Comparison of ENCODE assay signal across 8 mouse cellular contexts in genomic region chr17:5797124-5797760, GRCm38 (mm10). TPM values are rescaled to one million over a fixed set of nuclear protein-coding genes. Genes with fewer than 3 reads are reported as not detected.
DNase-seq lines count a peak whose midpoint lies in the region; ATAC-seq lines count a peak whose summit lies in the region.

No protein-coding gene starts in this region.

- no peaks in the 10 kb centered on the region for H3K27me3 ChIP-seq in forebrain, embryonic 13.5 days

- H3K36me3 ChIP-seq in forebrain, embryonic 13.5 days (ENCODE audit: poor library complexity, severe bottlenecking) = no peaks in the 10 kb centered on the region

- H3K4me1 ChIP-seq in forebrain, embryonic 13.5 days = peaks cover 11% of the 10 kb centered on the region

- no peak overlapping the region for H3K9ac ChIP-seq in forebrain, embryonic 13.5 days

- ATAC-seq in forebrain, embryonic 13.5 days = no peak

- H3K27ac ChIP-seq in forebrain, embryonic 13.5 days = no peak overlapping the region

- no peaks in the 10 kb centered on the region for H3K9me3 ChIP-seq in forebrain, embryonic 13.5 days (replicated peaks)

- H3K4me2 ChIP-seq in forebrain, embryonic 13.5 days = no peak overlapping the region

- 67% methylated on average over 5 of the region's 5 CpGs for WGBS in forebrain, embryonic 13.5 days

- intact Hi-C loops in left cerebral cortex, postnatal 4 days (cut with DNase I) = loop anchor here (2.0 to 10.0 kb wide), 3 partner anchors 90 to 208 kb away; no protein-coding TSS in a partner anchor
- intact Hi-C loops in left cerebral cortex, postnatal 25 days (cut with DNase I) = loop anchor here (5.0 kb wide), 1 partner anchor 225 kb away; no protein-coding TSS in a partner anchor

- H3K4me3 ChIP-seq in forebrain, embryonic 13.5 days = no peak overlapping the region

- peak; percentile 48 for DNase-seq in left cerebral cortex, postnatal 4 days
- DNase-seq in left cerebral cortex, postnatal 25 days (ENCODE audit: low spot score in 2 of 2) = no peak
- peak; percentile 38 for DNase-seq in NIH3T3 (ENCODE audit: low read depth)
- peak; percentile 71 to 78 for DNase-seq in adrenal gland, postnatal 36 days
- DNase-seq in kidney, postnatal 14 days = peak; percentile 65
- no peak for DNase-seq in thymus, postnatal 0 days (ENCODE audit: low spot score)
- no peak for DNase-seq in urinary bladder, postnatal 36 days (ENCODE audit: low spot score in 2 of 2)

RNA-seq across cellular contexts. Expression of gene Snx9, which starts 43.9 kb away (rescaled TPM):
- 10 to 100 TPM; 10.2 to 10.4 TPM for total RNA-seq in left cerebral cortex, postnatal 4 days (2021)
- total RNA-seq in left cerebral cortex, postnatal 25 days (2021) = 10 to 100 TPM; 13.1 to 13.2 TPM
- total RNA-seq in adrenal gland, postnatal 36 days (2021) = 10 to 100 TPM; 49.7 to 57.2 TPM
- polyA plus RNA-seq in thymus, postnatal 0 days (2015; fragmentation: Nextera tagmentation; extraction: Ambion mirVana) = 15.4 and 15.9 TPM in 2 replicates
- polyA plus RNA-seq in forebrain, embryonic 13.5 days (2015; fragmentation: Nextera tagmentation; extraction: Ambion mirVana) = 5.7 and 6.7 TPM in 2 replicates

Comparison
In these comparisons a context has a peak if more than half of its experiments do, and no peak if none do; other contexts are left out.
1. DNase-seq: peak in left cerebral cortex, postnatal 4 days (single experiment), NIH3T3 (single experiment), adrenal gland, postnatal 36 days (2 of 2) and kidney, postnatal 14 days (single experiment); none in left cerebral cortex, postnatal 25 days (0 of 2), thymus, postnatal 0 days (single experiment) and urinary bladder, postnatal 36 days (0 of 2).